Mouse (Mus musculus) adrenal gland, postnatal 10 days (tissue): ENCODE measurements around the gene Vps51. TPM values are rescaled to one million over a fixed set of nuclear protein-coding genes. Genes with fewer than 3 reads are reported as not detected.

Source experiments
- microRNA-seq: library from miRNA; unstranded; fragments of <30 nt; microRNA quantifications from one replicate; pipeline ENCODE4 v1.2.0, GENCODE M21; 2021
- total RNA-seq, 2 experiments: library from RNA; stranded (reverse); gene quantifications; 2 replicates each; pipeline ENCODE4 v1.2.3; 2021

Gene Vps51
- total RNA-seq, 2 experiments from 2014 or later, result 45.1 to 61.3 TPM

Small RNA genes within 50 kb of the gene (microRNA-seq; reads per million reads assigned to microRNA genes)
- gene Mir6988, result not detected

Other genes with a start within 250 kb of the Vps51 start
- 10 to 100 TPM; 29.0 to 34.8 TPM for gene Frmd8, start 202.0 kb downstream of the Vps51 start, total RNA-seq
- 10 to 100 TPM; 13.4 to 14.2 TPM for gene Slc25a45, start 199.4 kb downstream of the Vps51 start, total RNA-seq
- gene Tigd3, start 183.1 kb downstream of the Vps51 start, total RNA-seq, result 1 to 10 TPM; 1.6 to 1.9 TPM
- 100 to 1,000 TPM; 105 to 119 TPM for gene Dpf2, start 164.2 kb downstream of the Vps51 start, total RNA-seq
- gene Cdc42ep2, start 152.4 kb downstream of the Vps51 start, total RNA-seq, result 10 to 100 TPM; 10.8 to 11.2 TPM
- 10 to 100 TPM; 21.3 to 28.0 TPM for gene Pola2, start 113.0 kb downstream of the Vps51 start, total RNA-seq
- gene Slc22a20, start 91.1 kb downstream of the Vps51 start, total RNA-seq, result not detected
- 10 to 100 TPM; 31.3 to 40.0 TPM for gene Capn1, start 61.3 kb downstream of the Vps51 start, total RNA-seq
- gene Syvn1, start 30.7 kb downstream of the Vps51 start, total RNA-seq, result 10 to 100 TPM; 40.5 to 43.7 TPM
- gene Mrpl49, start 19.4 kb downstream of the Vps51 start, total RNA-seq, result 10 to 100 TPM; 58.2 to 59.4 TPM
- gene Fau, start 19.4 kb downstream of the Vps51 start, total RNA-seq, result 1,000 to 10,000 TPM; 1,154 to 1,182 TPM
- 10 to 100 TPM; 21.6 to 26.1 TPM for gene Znhit2, start 16.0 kb downstream of the Vps51 start, total RNA-seq
- gene Tm7sf2, start 8.9 kb downstream of the Vps51 start, total RNA-seq, result 10 to 100 TPM; 14.3 to 15.9 TPM
- not detected for gene Tmem262, start 2.8 kb upstream of the Vps51 start, total RNA-seq
- gene Gm28374, start 5.0 kb upstream of the Vps51 start, total RNA-seq, result not detected
- 10 to 100 TPM; 33.5 to 33.6 TPM for gene Zfpl1, start 7.7 kb upstream of the Vps51 start, total RNA-seq
- 1 to 10 TPM; 7.0 to 7.1 TPM for gene Cdca5, start 7.8 kb upstream of the Vps51 start, total RNA-seq
- gene AC131692.1, start 17.2 kb upstream of the Vps51 start, total RNA-seq, result under 1 TPM in 1 of 2 experiments, not detected in 1; 0.82 TPM
- gene Naaladl1, start 28.6 kb upstream of the Vps51 start, total RNA-seq, result under 1 TPM; 0.24 to 0.30 TPM
- gene Sac3d1, start 41.4 kb upstream of the Vps51 start, total RNA-seq, result 10 to 100 TPM; 15.9 to 17.2 TPM
- gene Snx15, start 51.1 kb upstream of the Vps51 start, total RNA-seq, result 10 to 100 TPM; 19.6 to 21.8 TPM
- 1 to 10 TPM in 1 of 2 experiments, under 1 TPM in 1; 0.57 to 1.6 TPM for gene Batf2, start 63.8 kb upstream of the Vps51 start, total RNA-seq
- gene Arl2, start 64.3 kb upstream of the Vps51 start, total RNA-seq, result 10 to 100 TPM; 63.1 to 63.7 TPM
- gene Majin, start 107.2 kb upstream of the Vps51 start, total RNA-seq, result under 1 TPM; 0.72 to 0.79 TPM
- gene Gpha2, start 149.1 kb upstream of the Vps51 start, total RNA-seq, result 10 to 100 TPM; 16.9 to 18.2 TPM
- gene Ppp2r5b, start 158.6 kb upstream of the Vps51 start, total RNA-seq, result 10 to 100 TPM; 52.9 to 56.9 TPM
- 10 to 100 TPM; 25.0 to 30.2 TPM for gene Atg2a, start 164.4 kb upstream of the Vps51 start, total RNA-seq
- 100 to 1,000 TPM; 104 to 106 TPM for gene Ehd1, start 199.5 kb upstream of the Vps51 start, total RNA-seq
- 10 to 100 TPM; 10.3 to 11.6 TPM for gene Cdc42bpg, start 229.2 kb upstream of the Vps51 start, total RNA-seq